Mouse (Mus musculus) cerebellum, adult 2 months (tissue): ENCODE measurements around the gene Dst.

Source experiments
- CTCF ChIP-seq: fragments of 200-500 bp; IDR thresholded peaks from 2 replicates; pipeline ENCODE4 v1.5.1; 2011; ENCODE audit warnings: low read depth, mild to moderate bottlenecking, control low read depth, low read length, moderate library complexity, borderline replicate concordance; ENCODE audit not compliant: insufficient read depth
- POLR2A ChIP-seq: fragments of 200-500 bp; IDR thresholded peaks from 2 replicates; pipeline ENCODE4 v1.6.1; 2011; ENCODE audit warnings: low read length, control low read depth, borderline replicate concordance; ENCODE audit not compliant: insufficient read depth

DNA sequence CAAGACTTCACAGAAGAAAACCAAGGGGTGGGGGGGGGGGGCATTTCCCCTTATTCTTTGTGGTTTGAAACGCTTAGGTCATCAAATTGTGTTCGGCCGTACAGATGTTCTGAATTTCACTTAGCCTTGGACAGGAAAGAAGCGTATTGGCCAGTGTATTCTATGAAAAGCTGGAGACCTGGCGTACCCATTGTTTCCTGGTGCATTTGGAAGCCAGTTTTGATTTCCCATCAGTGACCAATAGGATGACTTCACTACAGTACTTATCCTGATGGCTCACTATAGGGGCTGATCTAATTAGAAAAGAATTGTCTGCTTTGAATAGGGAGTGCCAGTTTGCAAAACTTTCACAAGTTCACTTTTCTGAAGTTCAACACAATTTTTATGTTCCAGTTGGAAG, 105.5 kb downstream of the Dst start:
- TF ChIP-seq CTCF (no peak), POLR2A (no peak)
